Mouse (Mus musculus): ENCODE measurements around the gene Igfbp5.

- TF ChIP-seq MAFK (IDR thresholded peaks at IDR 0.05; ENCODE audit: insufficient read depth, low read depth, low read length) (no peak), ZNF384 (IDR thresholded peaks at IDR 0.05; ENCODE audit: low read depth, low read length) (no peak), ZC3H11A (IDR thresholded peaks at IDR 0.05; ENCODE audit: borderline replicate concordance, low read depth, low read length) (no peak), HCFC1 (IDR thresholded peaks at IDR 0.05; ENCODE audit: borderline replicate concordance, insufficient read depth, low read length) (no peak), CHD2 (IDR thresholded peaks at IDR 0.05; ENCODE audit: low read depth, low read length) (no peak)
Measured at GRCm38 (mm10) chr1:72839356-72839755, 35.3 kb downstream of the Igfbp5 start.

Data from ES-E14 (cell line).